Mouse (Mus musculus) myocyte (in vitro differentiated cells): ENCODE data around the gene Usp32.

Experiments
- E2F4 ChIP-seq: IDR thresholded peaks from one replicate; pipeline ENCODE4 v1.6.1; 2011; ENCODE audit warnings: mild to moderate bottlenecking, control low read depth, moderate library complexity; ENCODE audit not compliant: insufficient read depth
- MAX ChIP-seq: IDR thresholded peaks from one replicate; pipeline ENCODE4 v1.6.1; 2011; ENCODE audit warnings: low read depth, mild to moderate bottlenecking, control low read depth
- MYOG ChIP-seq, 3 experiments: IDR thresholded peaks; one replicate each; pipeline ENCODE4 v1.6.1; 2011; ENCODE audit warnings: control low read depth in 2 of 3, low read depth in 2 of 3, mild to moderate bottlenecking in 2 of 3; ENCODE audit not compliant: insufficient read length in 2 of 3, control insufficient read depth in 1 of 3, insufficient read depth in 1 of 3
- POLR2A ChIP-seq: IDR thresholded peaks from one replicate; pipeline ENCODE4 v1.6.1; 2011; ENCODE audit warnings: low read depth, mild to moderate bottlenecking, control low read depth, moderate library complexity; ENCODE audit not compliant: insufficient read length
- POLR2AphosphoS2 ChIP-seq: IDR thresholded peaks from one replicate; pipeline ENCODE4 v1.6.1; 2011; ENCODE audit warnings: low read depth, control low read depth; ENCODE audit not compliant: insufficient read length
- REST ChIP-seq: IDR thresholded peaks from one replicate; pipeline ENCODE4 v1.6.1; 2011; ENCODE audit warnings: mild to moderate bottlenecking, control low read depth, moderate library complexity; ENCODE audit not compliant: insufficient read depth, insufficient read length
- TCF12 ChIP-seq: IDR thresholded peaks from one replicate; pipeline ENCODE4 v1.6.1; 2011; ENCODE audit warnings: mild to moderate bottlenecking, control low read depth; ENCODE audit not compliant: poor library complexity, insufficient read depth, severe bottlenecking
- USF1 ChIP-seq: IDR thresholded peaks from one replicate; pipeline ENCODE4 v1.6.1; 2011; ENCODE audit warnings: low read depth, mild to moderate bottlenecking, control low read depth, moderate library complexity

DNA sequence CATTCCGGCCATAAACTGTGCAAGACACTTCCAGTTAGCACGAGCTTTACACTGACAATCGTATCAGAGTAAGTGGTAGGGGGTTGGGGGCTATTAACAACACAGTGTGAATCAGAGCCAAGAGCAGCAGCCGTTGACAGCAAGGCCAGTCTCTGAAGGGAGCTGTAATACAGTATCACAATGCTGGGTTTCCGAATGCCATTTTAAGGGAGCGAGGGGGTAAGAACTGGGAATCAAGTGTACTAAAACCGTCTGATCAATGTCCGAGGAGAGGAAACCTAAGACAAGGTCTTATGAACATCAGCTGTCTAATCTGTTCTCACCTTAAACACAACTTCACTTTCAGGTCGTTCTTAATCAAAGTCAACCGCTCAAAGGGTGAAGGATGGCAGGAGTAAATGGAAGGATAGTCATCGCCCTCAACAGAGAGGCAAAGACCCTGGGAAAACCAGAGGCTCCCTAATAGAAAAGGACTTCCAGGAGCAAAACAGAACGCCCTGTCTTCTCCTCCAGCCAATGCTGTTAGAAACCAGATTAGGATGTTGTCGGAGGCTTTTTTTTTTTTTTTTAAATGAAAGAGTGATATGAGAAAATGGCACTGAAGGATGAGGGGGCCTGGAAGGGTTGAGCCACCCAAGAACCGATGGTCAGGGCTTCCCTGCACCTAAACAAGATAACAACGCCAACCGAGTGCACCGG, 1.0 kb downstream of the Usp32 start:
- no peak for TF ChIP-seq POLR2A
- TF ChIP-seq POLR2AphosphoS2: no peak
- TF ChIP-seq REST: no peak
- no peak for TF ChIP-seq MYOG (IDR thresholded peaks at IDR 0.05; ENCODE audit: control insufficient read depth in 1 of 3, insufficient read depth in 1 of 3, insufficient read length in 2 of 3, low read depth in 2 of 3)
- TF ChIP-seq USF1: no peak
- no peak for TF ChIP-seq TCF12
- no peak for TF ChIP-seq E2F4
- TF ChIP-seq MAX: no peak
